Mouse (Mus musculus) neutrophil, adult 59 days (primary cell): ENCODE measurements around the gene 1110032F04Rik. TPM values are rescaled to one million over a fixed set of nuclear protein-coding genes. Genes with fewer than 3 reads are reported as not detected.

Experiments used
- total RNA-seq, 2 experiments: library from RNA; stranded (reverse); gene quantifications; 1 replicate in 1 of 2; 2 replicates in 1 of 2; pipeline ENCODE4 v1.2.4; 2023

The 1110032F04Rik gene
- total RNA-seq, result not detected

GRCm38 (mm10) chr3:68869211-68869690, at the start of gene 1110032F04Rik:
1110032F04Rik (plus strand) TSS chr3:68869586.

Other genes starting within 250 kb of the 1110032F04Rik start
- 1 to 10 TPM; 2.8 to 3.4 TPM for gene Il12a, start 178.9 kb upstream of the 1110032F04Rik start, total RNA-seq
- gene Ift80, start 135.0 kb downstream of the 1110032F04Rik start, total RNA-seq, result 10 to 100 TPM; 11.3 to 14.0 TPM
- gene Smc4, start 135.2 kb downstream of the 1110032F04Rik start, total RNA-seq, result 100 to 1,000 TPM; 136 to 143 TPM
- 10 to 100 TPM; 28.6 to 31.3 TPM for gene Trim59, start 175.2 kb downstream of the 1110032F04Rik start, total RNA-seq